In genomic region chr5:78602599-78602998, GRCm38 (mm10) we compare ENCODE assay signal across 13 mouse cellular contexts.
"Had no signal": no experiment of that assay in that cellular context is flagged by ENCODE, and none has a peak within 500 bp of the region (broad histone marks: within the 10 kb centered on the region; RNA-seq: fewer than 3 reads in every experiment).

No protein-coding gene starts in this region.

- H3K9ac ChIP-seq: intestine, embryonic 15.5 days; lung, embryonic 14.5 days; midbrain, embryonic 12.5 days; neural tube, embryonic 13.5 days had no signal

- H3K27ac ChIP-seq: intestine, embryonic 15.5 days; macrophage; midbrain, embryonic 12.5 days; neural tube, embryonic 13.5 days had no signal

- H3K4me3 ChIP-seq: intestine, embryonic 15.5 days; megakaryocyte, embryonic 14.5 days; midbrain, embryonic 12.5 days; neural tube, embryonic 13.5 days had no signal

- H3K9me3 ChIP-seq: intestine, embryonic 15.5 days; midbrain, embryonic 12.5 days; neural tube, embryonic 13.5 days had no signal

- H3K4me1 ChIP-seq: intestine, embryonic 15.5 days; megakaryocyte, embryonic 14.5 days; midbrain, embryonic 12.5 days; neural tube, embryonic 13.5 days had no signal

- DNase-seq: kidney, adult 18-20 months; kidney, postnatal 25 days; left cerebral cortex, postnatal 4 days; lung, embryonic 14.5 days; lung, postnatal 10 days; right cerebral cortex, postnatal 14 days; thymus, postnatal 36 days had no signal

- H3K27me3 ChIP-seq: intestine, embryonic 15.5 days; megakaryocyte, embryonic 14.5 days; midbrain, embryonic 12.5 days; neural tube, embryonic 13.5 days had no signal

- ATAC-seq: intestine, embryonic 15.5 days; midbrain, embryonic 16.5 days had no signal

- H3K4me2 ChIP-seq: intestine, embryonic 15.5 days; lung, embryonic 14.5 days; midbrain, embryonic 12.5 days; neural tube, embryonic 13.5 days had no signal

- H3K36me3 ChIP-seq: intestine, embryonic 15.5 days; midbrain, embryonic 12.5 days; neural tube, embryonic 13.5 days had no signal
